Mouse (Mus musculus) E14TG2a.4 (cell line): ENCODE measurements around the gene Zbtb40.

ENCODE experiments used
- CTCF ChIP-seq: conservative IDR thresholded peaks from 2 replicates; pipeline ENCODE4 v1.5.1; 2014; ENCODE audit warnings: low read length
- POU5F1 ChIP-seq: IDR thresholded peaks from 2 replicates; pipeline ENCODE4 v1.6.1; 2014; ENCODE audit warnings: low read length, borderline replicate concordance

DNA sequence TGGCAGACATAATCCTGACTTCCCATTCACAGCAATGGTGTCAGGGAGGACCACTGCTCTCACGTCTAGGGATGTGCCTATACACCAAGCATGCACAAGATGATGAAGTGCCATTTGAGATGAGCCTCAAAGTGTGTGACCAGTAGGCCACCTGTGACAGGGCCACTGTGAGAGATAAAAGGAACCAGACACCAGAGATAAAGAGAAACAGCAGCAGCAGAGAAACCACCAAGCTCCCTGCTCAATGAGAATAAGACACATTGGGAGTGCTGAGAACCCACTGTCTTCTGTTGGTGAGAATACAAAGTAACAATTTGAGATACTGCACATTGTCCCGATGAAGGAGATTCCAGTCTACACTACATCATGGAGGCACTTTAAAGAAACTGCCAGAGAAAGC lies 23.5 kb downstream of the Zbtb40 start:
- TF ChIP-seq CTCF: no peak
- no peak for TF ChIP-seq POU5F1
